Mouse (Mus musculus) lung, postnatal 36 days (tissue): ENCODE data around the gene Ptprc.

Experiments used
- DNase-seq: peaks from one replicate; pipeline ENCODE4 v3.0.0; 2022; ENCODE audit warnings: mixed read lengths

Gene Ptprc

GRCm38 (mm10) chr1:138037484-138037883 is 138.0 kb downstream of the Ptprc start:
- DNase-seq = no peak

DNA sequence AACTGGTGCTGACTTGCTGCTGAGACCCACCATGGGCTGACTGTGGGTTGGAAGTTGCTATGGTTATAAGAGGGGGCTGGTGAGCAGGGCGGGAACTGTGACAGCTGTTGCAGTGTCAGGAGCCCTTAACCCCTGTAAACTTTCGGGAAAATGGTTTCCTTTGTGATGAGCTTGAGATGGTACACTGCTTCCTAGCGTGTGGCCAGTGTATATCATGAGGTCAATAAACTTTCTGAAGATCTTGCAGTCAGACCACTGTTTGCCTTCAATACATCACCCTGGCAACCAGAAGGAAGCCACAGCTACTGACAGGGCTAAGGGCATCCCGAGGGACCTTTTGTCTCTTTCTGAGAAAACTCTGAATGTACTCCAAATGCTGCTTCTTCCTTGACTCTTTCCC is 145.9 kb downstream of the Ptprc start:
- no peak for DNase-seq

GRCm38 (mm10) chr1:138025298-138025697 is 150.2 kb downstream of the Ptprc start:
- no peak for DNase-seq

- no peak for DNase-seq
Measured at GRCm38 (mm10) chr1:138023601-138024000, 151.9 kb downstream of the Ptprc start.

DNA sequence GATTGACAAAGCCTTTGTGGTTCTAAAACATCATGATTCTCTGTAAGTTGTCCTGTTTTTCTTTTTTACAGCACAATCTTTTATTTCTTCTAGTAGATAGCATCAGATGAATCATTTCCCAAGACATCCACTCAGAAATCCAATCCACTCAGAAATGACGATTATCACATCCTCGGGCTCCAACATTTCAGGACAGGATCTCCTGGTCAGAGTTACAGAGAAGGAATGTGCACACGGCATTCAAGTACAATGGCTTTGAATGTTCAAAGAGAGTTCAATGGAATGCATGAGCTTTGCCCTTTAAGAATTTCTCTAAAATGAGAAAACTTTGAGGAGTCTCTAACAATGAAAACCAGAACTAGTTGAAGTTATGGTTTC is 152.6 kb downstream of the Ptprc start:
- no peak for DNase-seq

DNA sequence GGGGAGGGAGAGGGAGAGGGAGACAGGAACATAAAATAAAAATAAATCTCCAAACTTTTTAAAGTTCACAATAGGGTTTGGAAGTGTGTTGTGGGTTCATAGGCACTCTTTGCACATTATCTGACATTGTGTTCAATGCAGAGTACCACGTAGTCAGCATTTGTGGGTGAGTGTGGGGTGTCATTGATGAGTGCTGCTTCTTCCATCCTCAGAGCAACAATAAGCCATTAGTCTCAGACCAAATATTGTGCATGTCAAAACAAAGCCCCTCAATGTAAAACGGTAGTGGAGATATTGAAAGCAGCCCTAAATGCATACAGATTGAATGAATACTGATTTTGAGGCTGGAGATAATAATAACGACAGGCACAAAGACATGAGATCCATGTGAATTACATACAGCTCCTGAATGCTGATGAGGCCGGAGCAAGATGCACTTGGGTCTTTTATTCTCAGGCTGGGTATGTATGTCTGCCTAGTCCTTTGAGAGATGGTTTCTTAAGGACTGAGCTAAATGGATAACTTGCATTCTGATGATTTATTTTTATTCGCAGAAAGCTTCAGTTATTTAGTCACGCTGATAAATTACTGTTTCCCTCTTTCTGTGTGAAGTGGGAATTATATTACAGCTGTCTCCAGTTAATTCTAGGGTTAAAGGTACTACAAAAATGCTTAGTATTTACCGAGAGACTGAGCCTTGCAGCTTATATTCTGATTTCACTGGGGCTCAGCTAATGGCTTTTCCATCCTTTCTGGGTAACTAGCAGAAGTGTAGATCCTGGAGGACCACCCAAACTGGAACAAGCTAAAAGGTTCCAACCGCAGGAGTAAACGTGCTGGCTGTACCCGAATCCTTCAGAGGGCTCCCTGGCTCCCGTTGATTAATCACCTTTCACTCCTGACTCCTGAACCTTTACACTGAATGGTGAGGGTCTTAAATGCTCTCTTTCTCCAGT is 153.3 kb downstream of the Ptprc start:
- DNase-seq = no peak
